Mouse (Mus musculus): ENCODE measurements around the gene Hist1h4d.
"Not testable (repeated sequence)": the region's sequence is repeated elsewhere in the genome, so short reads cannot be mapped to it uniquely, and the experiment has no call there.

The Hist1h4d gene

DNA sequence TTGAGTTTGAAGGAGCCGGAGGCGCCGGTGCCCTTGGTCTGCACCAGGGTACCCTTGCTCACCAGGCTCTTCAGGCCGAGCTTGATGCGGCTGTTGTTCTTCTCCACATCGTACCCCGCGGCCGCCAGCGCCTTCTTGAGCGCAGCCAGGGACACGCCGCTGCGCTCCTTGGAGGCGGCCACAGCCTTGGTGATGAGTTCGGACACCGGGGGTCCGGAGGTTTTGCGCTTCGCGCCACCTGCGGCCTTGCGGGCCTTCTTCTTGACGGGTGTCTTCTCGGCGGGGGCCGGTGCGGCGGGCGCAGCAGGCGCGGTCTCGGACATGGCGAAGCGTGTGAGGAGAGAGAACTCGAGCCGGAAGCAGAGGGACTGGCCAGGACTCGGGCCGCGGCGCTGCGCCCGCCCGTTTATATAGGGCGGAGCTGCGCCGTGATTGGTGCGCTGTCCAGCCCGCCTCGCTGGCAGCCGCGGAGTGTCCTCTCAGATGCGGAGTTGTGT is 40.8 kb downstream of the Hist1h4d start, which contains the start of gene Hist1h1e:
Gene Hist1h1e (minus strand): TSS at position 384 of the 497 bp plus-strand sequence.
- DNase-seq (ENCODE audit: low read depth, low spot score) = peak; percentile 94
- not testable (repeated sequence) for H3K36me3 ChIP-seq (ENCODE audit: control insufficient read depth, insufficient read depth, low read length, poor library complexity, severe bottlenecking); H3K27me3 ChIP-seq (ENCODE audit: control insufficient read depth, insufficient read depth, low read length, poor library complexity, severe bottlenecking)

DNA sequence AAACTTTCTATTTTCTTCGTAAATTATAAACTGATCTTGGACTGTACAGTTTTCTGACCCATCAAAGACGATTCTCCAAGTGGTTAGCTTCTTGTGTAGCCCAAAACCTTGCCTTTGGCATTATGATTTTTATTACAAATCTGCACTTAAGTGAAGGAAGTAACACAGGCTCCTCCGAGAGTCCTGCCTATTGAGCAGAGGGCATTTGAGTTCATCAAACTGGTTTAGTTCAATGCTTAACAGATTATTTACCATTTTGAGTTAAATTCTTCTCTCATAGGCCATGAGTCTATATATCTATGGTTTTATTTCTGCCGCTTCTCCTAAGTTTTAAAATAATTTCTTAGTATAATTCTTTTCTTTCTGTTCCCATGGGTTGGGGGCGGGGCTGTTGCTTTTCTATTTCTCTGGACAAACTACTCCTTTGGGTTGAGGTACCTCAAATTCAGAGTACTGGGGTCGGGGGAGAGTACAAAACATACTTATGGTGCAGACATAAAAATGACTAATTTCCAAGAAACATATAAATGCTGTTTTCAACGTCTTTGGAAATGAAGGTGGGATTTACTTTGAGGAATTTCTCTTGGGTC is 41.6 kb downstream of the Hist1h4d start:
- Histone ChIP-seq H3K36me3 (ENCODE audit: control insufficient read depth, insufficient read depth, low read length, poor library complexity, severe bottlenecking) (no peaks in the 10 kb centered on the region), H3K27me3 (ENCODE audit: control insufficient read depth, insufficient read depth, low read length, poor library complexity, severe bottlenecking) (no peaks in the 10 kb centered on the region)
- DNase-seq (ENCODE audit: low read depth, low spot score) = peak; percentile 27

- peak; percentile 60 for DNase-seq (ENCODE audit: low read depth, low spot score)
- Histone ChIP-seq H3K36me3 (ENCODE audit: control insufficient read depth, insufficient read depth, low read length, poor library complexity, severe bottlenecking) (no peaks in the 10 kb centered on the region), H3K27me3 (ENCODE audit: control insufficient read depth, insufficient read depth, low read length, poor library complexity, severe bottlenecking) (no peaks in the 10 kb centered on the region)
Measured at GRCm38 (mm10) chr13:23630653-23631052, 49.3 kb downstream of the Hist1h4d start.
